Mouse (Mus musculus): ENCODE data around the gene Mst1r. TPM values are rescaled to one million over a fixed set of nuclear protein-coding genes. Genes with fewer than 3 reads are reported as not detected.

The Mst1r gene
- total RNA-seq, 2 experiments from 2014 or later: 10.8 to 11.4 TPM

GRCm38 (mm10) chr9:107950460-107951355 is 44.0 kb downstream of the Mst1r start:
- peak; percentile 87 to 89 for DNase-seq (ENCODE audit: low spot score in 2 of 2)

DNA sequence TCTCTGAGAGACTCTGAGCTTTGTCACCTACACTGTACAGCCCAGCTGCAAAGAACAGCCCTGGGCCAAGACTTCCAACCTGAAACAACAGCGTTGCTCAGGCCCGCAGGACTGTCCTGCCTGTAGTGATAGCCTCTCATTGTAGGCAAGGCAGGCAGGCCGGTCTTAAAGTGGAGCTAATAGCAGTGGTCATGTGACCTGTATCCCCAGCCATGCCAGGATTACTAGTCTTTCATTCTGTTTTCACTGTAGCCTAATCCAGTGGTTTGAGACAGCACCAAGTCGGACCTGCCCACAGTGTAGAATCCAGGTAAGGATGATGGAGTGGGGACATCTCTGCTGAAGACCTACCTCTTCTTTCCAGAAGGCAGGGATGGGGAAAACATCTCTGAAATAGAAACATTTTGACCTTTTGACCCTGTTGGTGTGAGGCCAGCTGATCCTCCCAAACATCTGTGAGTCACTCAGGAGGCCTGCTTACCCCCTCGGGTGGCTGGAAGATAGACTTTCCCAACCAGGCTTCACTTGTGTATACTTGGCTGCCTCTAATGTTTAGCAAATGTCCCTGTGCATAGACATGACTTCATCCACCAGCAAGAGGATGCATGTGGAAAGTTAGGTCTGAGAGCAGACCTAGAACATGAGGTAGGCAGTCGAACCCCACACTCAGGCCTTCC is 49.1 kb downstream of the Mst1r start:
- no peak for DNase-seq (ENCODE audit: low spot score in 2 of 2)

DNA sequence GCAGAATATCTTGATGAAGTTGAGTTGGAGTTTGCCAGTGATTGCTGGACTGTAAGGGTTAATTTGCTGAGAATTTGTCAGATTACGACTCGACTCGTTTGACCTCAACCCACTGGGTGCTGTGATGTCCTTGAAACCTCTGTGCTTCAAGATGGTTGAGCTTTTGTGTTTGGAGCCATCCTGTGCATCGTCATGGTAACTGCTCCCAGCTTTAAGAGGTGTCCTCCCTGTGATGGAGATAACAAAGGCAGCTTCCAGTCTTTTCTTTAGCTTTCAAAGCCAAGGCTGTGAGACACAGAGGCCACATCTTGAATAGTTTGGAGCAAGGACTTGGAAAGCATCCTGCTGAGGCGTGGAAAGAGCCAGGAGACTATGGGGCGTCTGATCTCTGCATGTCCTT is 50.5 kb downstream of the Mst1r start:
- DNase-seq (ENCODE audit: low spot score in 2 of 2): no peak

DNA sequence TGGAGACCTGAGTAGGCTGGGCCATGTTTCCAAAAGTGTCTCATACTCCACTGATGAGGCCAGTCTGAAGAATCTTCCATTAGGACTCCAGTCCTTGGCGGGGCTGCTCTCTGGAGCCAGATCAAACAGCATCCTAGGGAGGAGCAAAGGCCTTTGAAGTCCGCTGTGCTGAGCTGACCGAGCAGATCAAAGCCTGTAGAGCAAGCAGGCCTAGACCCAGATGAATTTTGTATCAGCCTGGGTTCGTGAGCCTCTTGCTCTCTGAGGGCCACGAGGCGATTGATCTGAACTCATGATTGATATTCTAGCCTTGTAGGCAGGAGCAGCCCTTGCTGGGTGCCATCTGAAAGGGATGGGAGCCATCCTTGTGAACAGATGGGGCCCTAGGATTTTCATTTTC is 53.2 kb downstream of the Mst1r start:
- no peak for DNase-seq (ENCODE audit: low spot score in 2 of 2)

DNA sequence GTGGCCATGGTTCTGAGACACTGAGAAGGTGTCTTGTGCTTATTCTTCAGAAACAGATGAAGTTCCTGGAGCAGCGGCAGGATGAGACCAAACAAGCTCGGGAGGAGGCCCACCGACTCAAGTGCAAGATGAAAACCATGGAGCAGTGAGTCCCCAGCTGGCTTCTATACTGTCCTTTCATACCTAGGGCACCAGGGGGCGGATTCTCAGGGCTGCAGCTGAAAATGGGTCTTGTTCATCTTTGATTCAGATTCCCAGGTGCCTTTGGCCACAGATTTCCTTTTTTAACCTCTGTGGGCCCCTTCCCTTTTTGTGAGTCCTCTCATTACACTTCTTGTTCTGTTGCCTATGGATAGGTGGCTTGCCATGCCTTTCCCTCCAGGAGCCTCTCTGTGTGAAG is 54.3 kb downstream of the Mst1r start:
- DNase-seq (ENCODE audit: low spot score in 2 of 2): no peak

DNA sequence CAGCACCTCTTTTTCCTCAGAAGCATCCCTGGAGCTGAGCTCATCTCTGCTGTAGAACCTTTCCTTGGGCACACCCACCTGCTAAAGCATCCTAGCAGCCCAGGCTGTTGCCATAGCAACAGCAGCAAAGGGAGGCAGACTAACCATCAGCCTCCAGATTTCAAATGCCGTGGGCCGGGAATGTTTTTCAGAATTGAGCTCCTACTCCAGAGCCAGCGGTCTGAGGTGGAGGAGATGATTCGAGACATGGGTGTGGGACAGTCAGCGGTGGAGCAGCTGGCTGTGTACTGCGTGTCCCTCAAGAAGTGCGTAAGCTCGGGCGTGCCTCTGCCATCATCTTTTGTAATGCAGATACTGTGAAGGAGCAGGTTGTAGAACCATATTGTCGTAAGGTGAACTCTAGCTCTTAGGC is 54.7 kb downstream of the Mst1r start:
- no peak for DNase-seq (ENCODE audit: low spot score in 2 of 2)

GRCm38 (mm10) chr9:107961881-107962280 is 55.2 kb downstream of the Mst1r start:
- no peak for DNase-seq (ENCODE audit: low spot score in 2 of 2)

DNA sequence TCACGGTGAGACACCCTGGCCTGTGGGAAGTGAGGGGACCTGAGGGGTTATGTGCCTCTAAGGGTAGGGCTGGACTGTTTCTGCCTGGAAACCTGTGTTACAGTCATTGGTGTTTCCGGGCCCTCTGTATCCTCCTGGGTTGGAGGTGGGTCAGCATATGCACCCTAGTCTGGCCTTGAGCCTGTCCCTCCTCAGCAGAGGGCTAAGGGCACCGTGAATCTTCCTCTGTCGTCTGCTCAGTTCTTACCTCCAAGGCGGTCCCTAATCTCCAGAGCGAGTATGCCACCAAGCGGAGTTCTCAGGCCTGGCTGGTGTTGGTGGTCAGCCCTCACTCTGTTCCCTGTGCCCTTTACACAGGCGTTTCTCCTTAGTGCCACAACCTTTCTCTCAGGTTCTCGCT is 56.2 kb downstream of the Mst1r start:
- DNase-seq (ENCODE audit: low spot score in 2 of 2): no peak

DNA sequence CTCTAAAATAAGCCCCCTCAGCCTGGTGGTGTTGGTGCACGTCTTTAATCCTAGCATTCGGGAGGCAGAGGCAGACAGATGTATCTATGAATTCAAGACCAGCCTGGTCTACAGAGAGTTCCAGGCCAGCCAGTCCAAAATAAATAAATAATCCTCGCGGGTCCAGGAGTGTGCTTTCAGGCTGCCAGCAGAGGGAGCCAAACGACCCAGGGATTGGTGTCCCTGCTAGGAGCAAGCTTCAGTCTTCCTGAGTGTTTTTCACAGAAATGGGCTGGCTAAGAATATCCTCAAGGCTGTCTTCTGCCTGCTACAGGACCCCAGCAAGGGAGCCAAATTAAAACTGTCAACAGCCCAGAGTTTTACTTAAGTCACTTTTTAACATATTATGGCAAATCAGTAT is 57.0 kb downstream of the Mst1r start:
- DNase-seq (ENCODE audit: low spot score in 2 of 2): peak; percentile 69 to 73

DNA sequence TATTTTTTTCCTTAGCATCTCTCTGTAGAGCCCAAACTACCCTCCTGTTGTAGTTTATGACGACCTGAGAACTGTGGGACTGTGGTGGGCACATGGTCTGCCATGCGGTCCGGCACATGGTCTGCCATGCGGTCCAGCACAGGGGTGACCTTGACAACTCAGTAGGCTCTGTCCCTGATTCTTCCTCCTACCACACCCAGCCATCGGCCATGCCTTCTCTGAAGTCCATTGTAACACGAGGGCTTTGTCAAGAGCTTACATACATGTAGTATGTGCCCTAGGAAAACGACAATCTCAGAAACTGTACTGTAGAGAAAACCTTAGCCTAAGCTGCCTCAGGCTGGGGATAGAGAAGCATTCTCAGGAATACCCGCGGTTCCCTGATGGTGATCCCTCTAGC is 58.0 kb downstream of the Mst1r start:
- no peak for DNase-seq (ENCODE audit: low spot score in 2 of 2)

DNA sequence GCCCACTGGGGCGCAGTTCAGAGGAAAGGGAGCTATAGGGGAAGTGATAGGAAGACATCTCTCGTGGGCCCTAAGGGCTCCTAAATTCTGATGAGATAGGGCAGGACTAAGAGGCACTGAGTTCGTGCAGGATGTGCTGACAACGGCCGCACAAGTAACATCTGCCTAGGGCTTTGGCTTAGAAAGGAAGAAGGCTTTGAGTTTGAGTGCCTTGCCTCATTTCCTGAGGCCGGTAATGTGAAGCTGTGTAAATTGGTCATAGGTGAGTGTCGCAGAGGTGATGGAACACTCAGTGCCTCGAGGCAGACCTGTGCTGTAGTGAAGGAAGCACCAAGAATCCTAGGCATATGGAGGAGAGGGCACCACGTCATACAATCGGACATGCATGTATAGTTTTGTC is 60.0 kb downstream of the Mst1r start:
- no peak for DNase-seq (ENCODE audit: low spot score in 2 of 2)

GRCm38 (mm10) chr9:107967437-107967836 is 60.8 kb downstream of the Mst1r start:
- no peak for DNase-seq (ENCODE audit: low spot score in 2 of 2)

GRCm38 (mm10) chr9:107968531-107968930 is 61.9 kb downstream of the Mst1r start:
- DNase-seq (ENCODE audit: low spot score in 2 of 2): no peak

Other genes starting within 250 kb of the Mst1r start
- under 1 TPM; 0.33 to 0.64 TPM for gene Slc38a3, start 237.3 kb upstream of the Mst1r start, total RNA-seq (2021)
- under 1 TPM; 0.22 to 0.56 TPM for gene Gnat1, start 227.2 kb upstream of the Mst1r start, total RNA-seq (2021)
- gene Sema3f, start 196.4 kb upstream of the Mst1r start, total RNA-seq (2021): 10 to 100 TPM; 30.2 to 34.1 TPM
- gene Rbm5, start 135.9 kb upstream of the Mst1r start, total RNA-seq (2021): 100 to 1,000 TPM; 115 to 118 TPM
- gene Rbm6, start 33.6 kb upstream of the Mst1r start, total RNA-seq (2021): 10 to 100 TPM; 48.3 to 52.8 TPM
- 10 to 100 TPM; 18.8 to 21.5 TPM for gene Mon1a, start 18.7 kb upstream of the Mst1r start, total RNA-seq (2021)
- gene Actl11, start 21.6 kb downstream of the Mst1r start, total RNA-seq (2021): not detected
- 1 to 10 TPM; 4.2 to 6.2 TPM for gene Camkv, start 28.8 kb downstream of the Mst1r start, total RNA-seq (2021)
- gene Traip, start 43.3 kb downstream of the Mst1r start, total RNA-seq (2021): 1 to 10 TPM; 1.0 to 1.1 TPM
- 10 to 100 TPM; 14.2 to 22.1 TPM for gene Uba7, start 68.6 kb downstream of the Mst1r start, total RNA-seq (2021)
- gene Gm20661, start 76.2 kb downstream of the Mst1r start, total RNA-seq (2021): under 1 TPM in 1 of 2 experiments, not detected in 1; 0.29 TPM
- 1 to 10 TPM; 4.3 to 6.4 TPM for gene Inka1, start 79.0 kb downstream of the Mst1r start, total RNA-seq (2021)
- 1 to 10 TPM in 1 of 2 experiments, not detected in 1; 1.2 TPM for gene Cdhr4, start 85.6 kb downstream of the Mst1r start, total RNA-seq (2021)
- gene Gm20662, start 89.5 kb downstream of the Mst1r start, total RNA-seq (2021): 1 to 10 TPM in 1 of 2 experiments, not detected in 1; 2.4 TPM
- gene Ip6k1, start 95.6 kb downstream of the Mst1r start, total RNA-seq (2021): 100 to 1,000 TPM; 112 to 126 TPM
- 10 to 100 TPM; 19.8 to 20.1 TPM for gene Gmppb, start 142.4 kb downstream of the Mst1r start, total RNA-seq (2021)
- 1 to 10 TPM; 2.0 to 3.5 TPM for gene Amigo3, start 146.3 kb downstream of the Mst1r start, total RNA-seq (2021)
- gene Mst1, start 173.6 kb downstream of the Mst1r start, total RNA-seq (2021): under 1 TPM in 1 of 2 experiments, not detected in 1; 0.23 TPM
- 10 to 100 TPM; 54.0 to 63.2 TPM for gene Rnf123, start 176.5 kb downstream of the Mst1r start, total RNA-seq (2021)
- 10 to 100 TPM; 71.8 to 86.6 TPM for gene Apeh, start 187.7 kb downstream of the Mst1r start, total RNA-seq (2021)

Measured in adrenal gland, adult 18-20 months (tissue).